Mouse (Mus musculus) retina, postnatal 1 day (tissue): ENCODE results near the gene Imp3.
"Not testable (repeated sequence)": the region's sequence is repeated elsewhere in the genome, so short reads cannot be mapped to it uniquely, and the experiment has no call there.

Source experiments
- DNase-seq: peaks from one replicate; pipeline ENCODE4 v3.0.0-alpha.2; 2012

Imp3 gene

DNA sequence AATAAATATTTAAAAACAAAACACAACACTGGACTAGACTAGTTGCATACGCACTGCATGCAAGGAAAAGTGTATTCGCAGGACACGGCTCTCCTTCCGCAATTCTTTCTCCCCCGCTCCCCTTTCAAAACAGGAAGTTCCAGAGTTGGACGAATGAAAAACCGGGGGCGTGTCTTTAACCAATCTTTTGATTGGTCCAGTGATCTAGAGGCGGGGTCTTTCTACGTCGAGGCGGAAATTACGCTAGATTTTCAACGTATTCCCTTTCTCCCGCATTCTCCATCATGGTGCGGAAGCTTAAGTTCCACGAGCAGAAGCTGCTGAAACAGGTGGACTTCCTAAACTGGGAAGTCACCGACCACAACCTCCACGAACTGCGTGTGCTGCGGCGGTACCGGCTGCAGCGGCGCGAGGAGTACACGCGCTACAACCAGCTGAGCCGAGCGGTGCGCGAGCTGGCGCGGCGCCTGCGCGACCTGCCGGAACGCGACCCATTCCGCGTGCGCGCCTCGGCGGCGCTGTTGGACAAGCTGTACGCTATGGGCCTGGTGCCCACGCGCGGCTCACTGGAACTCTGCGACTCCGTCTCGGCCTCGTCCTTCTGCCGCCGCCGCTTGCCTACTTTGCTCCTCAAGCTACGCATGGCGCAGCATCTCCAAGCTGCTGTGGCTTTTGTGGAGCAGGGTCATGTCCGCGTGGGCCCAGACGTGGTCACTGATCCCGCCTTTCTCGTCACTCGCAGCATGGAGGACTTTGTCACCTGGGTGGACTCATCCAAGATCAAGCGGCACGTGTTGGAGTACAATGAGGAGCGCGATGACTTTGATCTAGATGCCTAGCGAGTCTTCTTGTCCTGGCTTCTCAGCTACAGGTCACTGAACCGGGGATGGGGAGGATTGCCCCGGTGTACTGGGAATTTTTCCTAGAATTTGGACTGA is at the start of gene Imp3:
TSS of gene Imp3 (plus strand) at position 253 of the 938 bp plus-strand sequence.
- peak; percentile 99 for DNase-seq

DNA sequence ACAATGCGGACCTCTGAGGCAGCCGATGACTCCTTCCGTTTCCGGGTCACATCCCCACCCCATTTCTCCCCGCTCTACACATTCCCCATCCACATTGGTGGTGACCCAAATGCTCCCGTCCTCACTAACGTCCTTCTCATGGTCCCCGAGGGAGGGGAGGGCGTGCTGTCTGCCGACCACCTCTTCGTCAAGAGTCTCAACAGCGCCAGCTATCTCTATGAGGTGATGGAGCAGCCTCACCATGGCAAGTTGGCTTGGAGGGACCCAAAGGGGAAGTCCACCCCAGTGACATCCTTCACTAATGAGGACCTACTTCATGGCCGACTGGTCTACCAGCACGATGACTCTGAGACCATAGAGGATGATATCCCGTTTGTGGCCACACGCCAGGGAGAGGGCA is 49.7 kb upstream of the Imp3 start:
- no peak for DNase-seq

DNA sequence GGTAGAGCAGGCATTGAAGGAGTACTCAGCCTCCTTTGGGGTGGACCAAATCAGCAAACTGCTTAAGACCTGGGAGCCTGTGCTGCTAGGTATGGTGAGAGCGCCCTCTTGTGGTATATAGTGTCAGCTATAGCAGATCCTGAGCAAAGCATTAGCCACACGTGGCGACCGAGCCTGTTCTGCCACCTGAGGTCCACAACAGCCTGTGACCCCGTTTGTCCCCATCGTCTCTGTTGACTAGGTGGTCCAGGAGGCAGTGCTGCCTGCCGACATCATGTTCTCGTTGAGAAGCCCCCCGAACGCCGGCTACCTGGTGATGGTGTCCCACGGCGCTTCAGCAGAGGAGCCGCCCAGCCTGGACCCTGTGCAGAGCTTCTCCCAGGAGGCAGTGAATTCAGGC is 47.5 kb upstream of the Imp3 start:
- peak; percentile 90 for DNase-seq

DNA sequence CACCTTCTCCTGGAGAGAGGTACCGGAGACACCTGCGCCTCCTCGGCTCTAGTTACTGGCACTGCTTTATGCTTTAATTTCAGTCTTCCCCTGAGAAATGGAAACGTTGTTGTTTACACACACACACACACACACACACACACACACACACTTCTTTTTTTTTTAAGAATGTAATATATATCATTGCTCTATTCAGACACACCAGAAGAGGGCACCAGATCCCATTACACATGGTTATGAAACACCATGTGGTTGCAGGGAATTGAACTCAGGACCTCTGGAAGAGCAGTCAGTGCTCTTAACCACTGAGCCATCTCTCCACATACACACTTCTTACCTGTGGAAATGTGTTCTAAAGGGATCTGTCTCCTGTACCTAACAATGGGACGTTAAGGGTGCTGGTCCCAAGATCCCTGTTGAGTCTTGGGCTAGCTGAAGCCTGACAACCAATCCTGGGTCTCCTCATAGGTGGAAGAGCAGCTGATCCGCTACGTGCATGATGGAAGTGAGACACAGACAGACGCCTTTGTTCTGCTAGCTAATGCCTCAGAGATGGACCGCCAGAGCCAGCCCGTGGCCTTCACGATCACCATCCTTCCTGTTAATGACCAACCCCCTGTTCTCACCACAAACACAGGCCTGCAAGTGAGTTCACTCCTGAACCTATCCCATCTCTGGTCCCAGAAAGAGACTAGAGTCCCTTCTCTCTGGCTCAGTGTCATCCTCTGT is 46.6 kb upstream of the Imp3 start:
- no peak for DNase-seq

DNA sequence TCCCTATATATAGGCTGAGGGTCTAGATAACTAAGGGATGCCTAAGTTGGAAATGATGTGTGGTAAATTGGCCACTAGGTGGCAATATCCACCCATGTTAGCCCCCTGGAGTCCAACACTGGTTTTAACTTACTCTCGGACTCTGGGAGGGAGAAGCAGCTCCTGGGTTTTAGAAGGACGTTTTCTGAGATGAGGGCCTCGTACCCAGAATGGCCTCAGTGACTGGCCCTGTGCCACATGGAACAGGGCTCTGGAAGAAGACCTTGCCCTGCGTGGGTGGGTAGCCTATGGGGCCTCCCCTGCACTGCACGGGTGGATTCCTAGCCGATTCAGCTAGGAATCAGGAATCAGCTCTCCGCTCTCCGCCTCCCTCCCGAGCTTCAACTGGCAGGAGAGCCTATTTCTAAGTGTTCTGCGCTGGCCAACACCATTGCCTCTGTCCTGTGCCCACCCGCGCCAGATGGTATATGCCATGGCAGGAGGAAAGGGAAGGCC is 45.7 kb upstream of the Imp3 start:
- peak; percentile 91 for DNase-seq

DNA sequence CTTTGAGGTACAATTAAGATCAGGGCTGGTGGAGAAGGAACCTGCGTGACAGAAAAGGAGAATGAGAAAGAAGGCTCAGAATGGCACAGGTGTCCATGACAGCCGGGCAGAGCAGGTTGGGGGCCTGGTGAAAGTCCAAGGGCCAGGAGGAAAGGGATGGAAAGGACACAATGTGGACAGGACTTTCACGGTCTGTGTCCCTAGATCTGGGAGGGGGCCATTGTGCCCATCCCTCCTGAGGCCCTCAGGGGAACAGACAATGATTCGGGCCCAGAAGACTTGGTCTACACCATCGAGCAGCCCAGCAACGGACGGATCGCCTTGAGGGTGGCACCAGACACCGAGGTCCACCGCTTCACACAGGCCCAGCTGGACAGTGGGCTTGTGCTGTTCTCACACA is 45.2 kb upstream of the Imp3 start:
- DNase-seq = no peak

DNA sequence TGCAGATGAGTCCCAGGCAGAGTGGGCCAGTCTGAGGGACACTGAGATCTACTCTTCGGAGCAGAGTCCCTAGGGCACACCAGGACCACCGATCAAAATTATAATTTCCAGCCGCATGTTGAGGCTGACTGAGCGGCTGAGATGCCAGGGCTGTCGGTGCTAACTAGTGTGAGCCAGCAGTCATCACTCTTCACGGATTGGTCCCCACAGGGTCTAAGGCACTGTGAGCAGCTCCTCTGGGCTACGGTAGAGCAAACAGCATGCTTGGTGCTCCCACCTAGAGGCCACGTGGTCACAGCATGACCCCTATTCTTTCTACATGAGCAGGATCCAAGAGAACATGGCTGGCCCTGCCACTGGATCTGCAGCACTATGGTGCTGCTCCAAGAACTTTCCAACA is 44.0 kb upstream of the Imp3 start:
- DNase-seq = peak; percentile 27

DNA sequence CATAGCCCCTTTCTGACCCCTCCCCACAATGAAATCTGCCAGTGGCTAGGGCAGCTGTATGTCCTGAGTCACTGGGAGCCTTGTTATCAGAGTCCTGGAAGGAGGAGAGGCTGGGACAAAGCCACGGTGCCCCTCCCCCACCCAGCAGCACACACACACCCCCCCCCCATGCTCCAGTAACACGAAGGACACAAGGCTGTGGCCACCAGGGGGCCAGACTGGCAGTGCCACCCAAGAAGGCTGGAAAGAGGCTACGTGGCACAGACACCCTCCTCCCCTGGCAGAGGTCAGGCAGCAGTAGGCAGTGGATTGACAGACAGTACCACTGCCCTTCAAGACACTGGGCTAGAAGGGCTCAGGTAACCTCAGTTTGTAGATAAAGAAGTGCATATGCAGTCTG is 43.3 kb upstream of the Imp3 start:
- DNase-seq = peak; percentile 93

DNA sequence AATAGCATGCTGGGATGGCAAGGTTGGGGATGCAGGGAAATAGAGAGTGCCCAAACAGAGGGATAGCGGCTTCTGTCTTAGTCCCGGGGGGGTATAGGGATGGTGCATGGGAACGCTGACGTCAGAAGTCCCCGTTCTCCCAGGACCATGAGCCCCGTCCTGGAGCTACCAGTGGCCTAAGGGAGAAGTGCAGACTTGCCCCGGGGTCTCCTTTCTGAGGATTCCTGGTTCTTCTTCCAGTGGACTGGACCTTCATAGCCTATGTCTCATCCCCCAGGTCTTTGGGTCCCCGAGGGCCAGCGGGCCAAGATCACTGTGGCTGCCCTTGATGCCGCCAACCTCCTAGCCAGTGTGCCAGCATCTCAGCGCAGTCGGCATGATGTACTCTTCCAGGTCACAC is 40.5 kb upstream of the Imp3 start:
- DNase-seq = no peak

DNA sequence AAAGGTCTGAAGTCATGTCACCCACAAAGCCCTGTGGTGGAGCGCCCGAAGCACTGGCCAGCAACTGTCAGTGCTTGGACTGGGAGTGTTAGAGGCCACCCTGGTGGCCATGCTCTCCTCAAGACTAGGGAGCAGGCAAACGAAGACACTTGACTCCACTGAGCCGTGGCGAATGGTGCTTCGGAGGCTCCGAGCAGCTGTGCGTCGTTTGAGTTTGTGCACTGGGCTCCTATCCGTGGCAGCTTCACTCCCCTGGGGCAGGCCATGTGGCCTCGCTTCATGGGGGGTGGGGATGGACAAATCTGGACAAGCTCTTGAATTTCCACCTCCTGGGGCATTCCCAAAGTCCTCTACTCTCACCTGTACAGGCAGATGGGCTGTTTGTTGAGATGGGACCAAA is 37.9 kb upstream of the Imp3 start:
- no peak for DNase-seq

DNA sequence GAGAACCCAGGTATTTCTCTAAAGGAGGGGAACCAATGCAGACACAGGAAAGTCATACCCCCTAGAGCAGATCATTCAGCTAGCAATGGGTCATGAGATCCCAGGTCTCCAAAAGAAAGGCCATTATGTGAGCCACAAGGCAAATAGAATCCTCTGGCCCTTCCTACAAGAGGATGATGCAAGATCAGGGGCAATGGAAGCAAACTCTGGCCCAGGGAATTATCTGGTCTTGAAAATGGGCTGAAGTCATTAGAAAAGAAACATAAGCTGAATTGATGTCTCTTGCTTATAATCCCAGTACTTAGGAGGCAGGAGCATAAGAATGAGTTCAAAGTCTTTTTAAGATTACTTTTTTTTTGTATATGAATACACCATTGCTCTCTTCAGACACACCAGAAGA is 37.2 kb upstream of the Imp3 start:
- no peak for DNase-seq

DNA sequence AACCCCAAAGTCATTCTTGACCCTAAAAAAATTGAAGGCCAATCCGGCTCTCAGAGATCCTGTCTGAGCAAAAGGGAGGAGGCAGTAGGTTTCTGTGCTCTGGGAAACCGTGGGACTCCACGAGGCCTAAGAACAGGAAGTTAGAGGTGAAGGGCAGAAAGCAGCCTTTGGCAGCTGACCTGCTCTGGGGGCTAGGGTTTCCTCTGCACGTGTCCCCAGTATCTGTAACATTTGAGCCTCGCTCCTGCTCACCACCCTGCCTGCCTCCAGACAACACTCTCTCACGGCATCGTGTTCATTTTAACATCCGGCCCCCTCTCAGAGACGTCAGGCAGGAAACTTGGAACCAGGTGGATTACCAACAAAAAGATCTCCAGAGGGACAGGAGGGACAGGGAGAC is 36.7 kb upstream of the Imp3 start:
- no peak for DNase-seq

DNA sequence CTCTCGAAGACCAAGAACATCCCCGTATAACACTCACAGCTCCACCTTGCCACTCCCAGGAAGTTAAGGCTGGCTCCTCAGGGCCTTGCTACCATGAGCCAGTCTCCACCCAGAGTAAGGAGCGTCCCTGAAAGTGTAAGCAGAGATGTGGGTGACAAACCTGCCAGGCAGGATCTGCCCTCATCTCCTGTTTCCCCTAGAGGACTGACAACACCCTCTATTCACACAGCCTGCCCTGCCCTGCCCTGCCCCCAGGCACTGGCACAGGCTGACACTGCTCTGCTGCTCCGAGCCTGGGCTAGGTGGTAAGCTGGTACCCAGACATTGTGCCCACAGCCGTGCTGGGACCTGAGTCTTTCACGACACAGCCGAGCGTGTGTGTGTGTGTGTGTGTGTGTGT is 36.1 kb upstream of the Imp3 start:
- DNase-seq = no peak

DNA sequence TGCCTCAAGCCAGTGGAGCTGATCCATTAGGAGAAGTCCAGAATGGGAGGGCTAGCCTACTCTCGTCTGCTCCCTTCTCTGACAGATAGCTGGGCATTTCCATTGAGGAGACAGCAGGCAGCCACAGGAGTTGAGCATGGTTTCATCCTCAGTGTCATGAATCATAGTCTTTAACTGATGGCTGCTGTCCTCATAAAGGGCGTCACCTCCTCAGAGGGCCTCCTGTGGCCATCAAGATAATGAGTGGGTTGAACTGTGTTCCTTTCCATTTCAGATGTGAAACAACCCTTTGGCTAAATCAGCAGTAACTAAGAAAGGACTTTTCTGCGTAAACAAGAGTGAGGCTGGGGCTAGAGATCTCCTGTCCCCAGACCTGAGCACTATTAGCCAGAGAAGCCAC is 33.6 kb upstream of the Imp3 start:
- DNase-seq = no peak

DNA sequence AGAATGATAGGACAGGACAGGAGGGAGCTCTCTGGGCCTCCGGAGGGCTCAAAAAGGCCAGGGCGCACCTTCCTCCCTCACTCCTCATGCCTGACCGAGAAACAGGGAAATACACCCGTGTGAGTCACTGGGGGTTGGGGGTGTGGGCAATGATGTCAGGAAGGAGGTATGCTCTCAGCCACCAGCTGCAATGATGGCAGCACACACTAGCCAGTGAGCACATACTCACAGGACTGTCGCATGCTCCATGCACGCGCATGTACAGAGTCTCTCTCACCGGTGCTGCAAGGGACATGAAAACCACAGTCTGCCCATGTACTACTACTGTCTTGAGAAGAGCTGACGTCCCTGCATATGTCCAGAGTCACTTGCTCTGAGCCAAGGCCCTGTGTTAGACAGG is 29.7 kb upstream of the Imp3 start:
- DNase-seq = no peak

DNA sequence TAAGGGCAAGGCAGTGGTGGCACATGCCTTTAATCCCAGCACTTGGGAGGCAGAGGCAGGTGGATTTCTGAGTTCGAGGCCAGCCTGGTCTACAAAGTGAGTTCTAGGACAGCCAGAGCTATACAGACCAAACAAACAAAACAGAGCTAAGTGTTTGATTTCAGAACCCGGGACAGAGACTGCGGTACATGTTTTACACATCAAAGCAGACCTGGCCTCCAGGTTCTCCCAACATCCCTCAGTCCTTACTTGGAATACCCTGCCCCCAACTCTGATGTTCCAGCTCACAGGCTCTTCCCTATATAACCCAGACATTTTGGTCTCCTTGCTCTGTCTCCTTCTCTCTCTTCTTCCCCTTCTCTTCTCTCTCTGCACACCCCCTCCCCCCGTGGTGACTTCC is 27.3 kb upstream of the Imp3 start:
- DNase-seq = not testable (repeated sequence)

DNA sequence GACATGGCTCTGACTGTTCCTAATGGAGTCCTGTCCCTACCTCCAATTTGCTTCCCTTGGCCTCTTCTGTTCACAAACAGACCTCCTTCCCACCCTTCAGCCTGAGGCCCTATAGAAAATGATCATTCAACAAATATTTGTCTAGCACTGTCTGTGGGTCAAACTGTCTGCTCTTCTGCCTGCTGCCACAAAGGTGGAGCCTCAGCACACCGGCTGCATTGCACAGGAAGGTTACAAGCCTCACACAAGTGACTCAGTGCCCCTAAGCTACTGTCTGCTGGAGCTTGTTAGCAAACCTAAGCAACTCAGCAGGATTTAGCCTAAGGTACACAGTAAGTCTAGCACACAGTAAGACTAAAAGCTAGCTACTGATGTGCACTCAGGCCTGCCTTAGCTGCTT is 26.3 kb upstream of the Imp3 start:
- DNase-seq = no peak

DNA sequence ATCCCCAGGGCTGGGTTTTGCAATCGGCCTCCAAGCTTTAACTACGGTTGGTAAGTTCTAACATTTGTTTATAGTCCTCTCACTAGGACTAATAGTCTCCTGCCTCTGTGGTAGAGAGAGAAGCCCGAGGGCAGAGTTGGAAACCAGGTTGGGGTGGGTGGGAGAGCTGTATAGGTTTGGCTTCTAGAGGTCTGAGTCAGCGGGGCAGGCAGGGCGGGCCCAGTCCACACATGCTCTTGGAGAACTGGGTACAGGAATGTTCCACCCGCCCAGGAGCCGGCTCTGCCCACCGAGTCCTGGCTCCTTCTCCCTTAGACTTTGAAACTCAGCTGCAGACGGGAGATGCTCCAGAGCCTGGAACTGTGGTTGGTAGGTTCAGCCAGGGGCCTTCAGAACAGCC is 23.3 kb upstream of the Imp3 start:
- DNase-seq = no peak

DNA sequence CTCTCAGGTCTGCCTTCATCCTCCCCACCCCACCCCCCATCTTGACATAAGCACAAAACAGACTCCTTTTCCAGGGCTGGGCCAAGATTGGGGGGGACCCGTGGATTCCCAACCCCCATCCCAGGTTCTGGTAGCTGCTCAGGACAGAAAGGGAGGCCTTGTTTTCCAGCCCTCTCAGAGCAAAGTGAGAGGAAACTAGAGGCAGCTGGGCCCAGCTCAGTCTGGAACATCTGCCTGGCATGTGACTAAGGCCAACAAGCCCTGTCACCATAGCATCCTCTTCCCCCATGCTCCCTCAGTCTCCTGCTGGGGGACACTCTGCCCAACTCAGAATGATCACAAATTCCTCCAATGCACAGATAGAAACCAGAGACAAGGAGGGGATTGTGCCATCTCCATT is 22.2 kb upstream of the Imp3 start:
- no peak for DNase-seq

DNA sequence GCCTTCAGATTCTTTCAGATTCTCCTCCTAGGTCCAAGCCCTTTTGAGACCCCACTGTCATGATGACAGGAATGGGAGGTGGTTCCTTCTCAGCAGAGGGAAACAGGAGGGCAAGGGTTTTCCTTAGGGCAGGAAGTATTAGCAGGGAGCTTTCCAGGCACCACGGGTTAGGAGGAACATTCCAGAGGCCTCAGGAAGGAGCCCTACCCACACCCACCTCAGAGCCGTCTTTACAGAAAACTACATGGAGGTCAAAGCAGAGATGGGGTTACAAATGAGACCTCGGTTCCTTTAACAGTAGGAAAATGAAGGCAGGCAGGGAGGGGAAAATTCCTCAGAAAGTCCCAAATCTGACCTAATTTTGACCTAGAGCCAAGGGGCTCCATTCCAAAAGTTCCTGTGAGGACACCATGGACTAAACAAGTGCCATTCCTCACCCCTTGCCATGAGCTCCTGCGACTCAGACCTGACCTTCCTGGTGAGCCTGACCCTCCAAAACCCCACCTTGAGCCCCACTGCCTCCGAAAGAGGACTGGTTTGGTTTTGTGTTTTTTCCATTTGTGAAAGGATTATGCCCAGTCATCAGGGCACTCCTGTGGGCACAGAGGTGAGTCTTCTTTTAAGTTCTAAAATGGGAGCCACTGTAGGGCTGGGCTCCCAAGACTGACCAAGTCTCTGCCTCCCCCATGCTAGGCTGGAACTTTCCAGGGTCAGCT is 21.4 kb upstream of the Imp3 start:
- no peak for DNase-seq

DNA sequence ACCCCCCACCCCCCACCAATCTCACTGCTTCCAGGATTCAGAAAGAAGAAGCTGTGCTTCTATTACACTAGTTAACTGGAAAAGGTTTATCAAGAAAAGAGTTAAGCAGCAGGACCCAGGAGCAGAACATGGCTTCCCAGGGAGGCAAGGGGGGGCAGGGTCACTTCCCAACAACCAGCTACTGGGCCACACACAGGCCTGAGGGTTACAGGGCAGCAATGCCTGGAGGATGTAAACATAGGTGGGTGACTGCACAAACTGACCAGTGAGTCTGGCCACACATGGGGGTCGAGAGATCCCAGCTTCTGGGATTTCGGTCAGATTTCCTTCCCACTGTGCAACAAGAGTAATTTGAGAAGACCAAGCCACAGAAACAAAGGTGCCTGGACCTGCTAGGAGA is 20.1 kb upstream of the Imp3 start:
- no peak for DNase-seq

DNA sequence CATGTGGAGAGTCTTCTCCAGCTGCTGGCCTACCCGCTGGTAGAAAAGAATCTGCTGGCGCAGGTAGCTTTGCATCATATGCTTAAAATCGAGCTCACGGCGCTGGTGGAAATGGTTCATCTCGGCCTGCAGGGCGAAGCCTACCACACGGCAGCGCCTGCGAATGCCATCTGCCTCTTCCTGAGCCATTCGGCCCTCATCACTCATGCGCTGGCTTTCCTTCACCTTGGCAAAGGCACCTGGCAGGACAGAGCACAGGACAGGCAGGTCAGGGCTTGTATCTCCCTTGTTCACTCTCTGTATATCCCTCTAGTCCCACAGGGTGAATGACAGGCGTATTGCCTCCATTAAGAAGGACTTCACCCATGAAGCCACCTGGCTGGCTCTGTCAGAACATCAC is 18.8 kb upstream of the Imp3 start:
- no peak for DNase-seq

DNA sequence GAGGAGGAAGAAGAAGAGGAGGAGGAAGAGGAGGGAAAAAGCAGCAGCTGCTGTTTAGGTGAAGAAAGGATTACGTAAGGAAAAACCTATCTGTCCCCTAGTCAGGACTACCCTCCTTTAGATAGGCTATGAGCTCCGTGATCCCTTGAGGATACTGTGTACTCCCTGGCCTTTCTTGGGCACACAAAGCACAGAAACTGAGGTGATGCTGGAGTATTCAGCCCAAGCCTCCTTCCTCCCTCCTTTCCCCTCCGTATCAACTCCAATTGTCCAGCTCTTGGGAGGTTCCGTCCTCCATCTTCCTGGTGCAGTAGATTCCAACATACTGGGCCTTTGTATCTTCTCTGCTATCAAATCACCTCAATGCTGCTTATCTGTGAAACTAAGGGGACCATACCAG is 14.5 kb upstream of the Imp3 start:
- no peak for DNase-seq
